9 mouse cellular contexts compared by ENCODE assay signal in genomic region chr19:6058966-6059365, GRCm38 (mm10). TPM values are rescaled to one million over a fixed set of nuclear protein-coding genes. Genes with fewer than 3 reads are reported as not detected.
DNase-seq lines count a peak whose midpoint lies in the region; ATAC-seq lines count a peak whose summit lies in the region.
"Had no signal": no experiment of that assay in that cellular context is flagged by ENCODE, and none has a peak within 500 bp of the region (broad histone marks: within the 10 kb centered on the region; RNA-seq: fewer than 3 reads in every experiment).

No protein-coding gene starts in this region.

- 84% methylated on average over 5 of the region's 5 CpGs for WGBS in embryonic facial prominence, embryonic 11.5 days
- 91% methylated on average over 5 of the region's 5 CpGs for WGBS in midbrain, embryonic 16.5 days

- H3K27me3 ChIP-seq in embryonic facial prominence, embryonic 11.5 days (ENCODE audit: control insufficient read depth, insufficient read depth, low read length), result no peaks in the 10 kb centered on the region
- no peaks in the 10 kb centered on the region for H3K27me3 ChIP-seq in midbrain, embryonic 16.5 days (ENCODE audit: control insufficient read depth, insufficient read depth, low read depth, low read length)

- H3K9ac ChIP-seq in embryonic facial prominence, embryonic 11.5 days (replicated peaks; ENCODE audit: low read length), result peak overlapping the region; percentile 87; the same call in 1 of the 2 replicates
- no peak overlapping the region for H3K9ac ChIP-seq in midbrain, embryonic 16.5 days (ENCODE audit: low read depth, low read length)

- H3K9me3 ChIP-seq in embryonic facial prominence, embryonic 11.5 days (replicated peaks; ENCODE audit: control insufficient read depth, low read length), result no peaks in the 10 kb centered on the region
- no peaks in the 10 kb centered on the region for H3K9me3 ChIP-seq in midbrain, embryonic 16.5 days (replicated peaks; ENCODE audit: control insufficient read depth, low read length, poor library complexity, severe bottlenecking)

- H3K36me3 ChIP-seq in embryonic facial prominence, embryonic 11.5 days (replicated peaks; ENCODE audit: control insufficient read depth, insufficient read depth, low read depth, low read length), result no peaks in the 10 kb centered on the region; the same call in none of the 2 replicates
- H3K36me3 ChIP-seq in midbrain, embryonic 16.5 days (ENCODE audit: control insufficient read depth, insufficient read depth, low read length), result peaks cover 7% of the 10 kb centered on the region

- H3K4me3 ChIP-seq in embryonic facial prominence, embryonic 11.5 days (ENCODE audit: low read depth, low read length), result peak overlapping the region; percentile 86
- no peak overlapping the region; the same call in 1 of the 2 replicates for H3K4me3 ChIP-seq in midbrain, embryonic 16.5 days (ENCODE audit: low read depth, low read length)

- H3K4me1 ChIP-seq in embryonic facial prominence, embryonic 11.5 days (ENCODE audit: control insufficient read depth, insufficient read depth, low read length), result peaks cover 6% of the 10 kb centered on the region
- peaks cover 38% of the 10 kb centered on the region for H3K4me1 ChIP-seq in midbrain, embryonic 16.5 days (ENCODE audit: control insufficient read depth, insufficient read depth, low read length)

- no peak overlapping the region for H3K27ac ChIP-seq in embryonic facial prominence, embryonic 11.5 days (replicated peaks; ENCODE audit: low read depth, low read length)
- H3K27ac ChIP-seq in midbrain, embryonic 16.5 days (ENCODE audit: low read length), result no peak overlapping the region

- peak; percentile 64 for DNase-seq in kidney, adult 9 months
- DNase-seq in kidney, adult 18-20 months, result no peak
- DNase-seq in embryonic facial prominence, embryonic 11.5 days (ENCODE audit: low spot score), result no peak
- peak; percentile 23 for DNase-seq in induced T-regulatory cell, adult 2 months (ENCODE audit: low read depth)
- DNase-seq in right cerebral cortex, postnatal 10 days (ENCODE audit: low spot score in 2 of 2), result no peak
- no peak for DNase-seq in left cerebral cortex, adult 18-20 months (ENCODE audit: low spot score in 2 of 2)
- DNase-seq: thymus, postnatal 25 days had no signal

- ATAC-seq in embryonic facial prominence, embryonic 11.5 days (replicated peaks; ENCODE audit: insufficient number of reproducible peaks, low FRiP score, low TSS enrichment, low read depth), result no peak
- ATAC-seq in midbrain, embryonic 16.5 days, result no peak
- no peak for ATAC-seq in activated CD4-positive, CD25-positive, alpha-beta regulatory T cell, adult 4 months

- H3K4me2 ChIP-seq in embryonic facial prominence, embryonic 11.5 days (ENCODE audit: low read depth, low read length), result peak overlapping the region; percentile 70
- H3K4me2 ChIP-seq in midbrain, embryonic 16.5 days (ENCODE audit: low read length), result peak overlapping the region; percentile 88

RNA-seq across cellular contexts. Expression of gene Fau, which starts 1.3 kb away (rescaled TPM):
- polyA plus RNA-seq in embryonic facial prominence, embryonic 11.5 days (2014; fragmentation: Nextera tagmentation; extraction: Ambion mirVana), result 773 and 801 TPM in 2 replicates
- 459 and 498 TPM in 2 replicates for polyA plus RNA-seq in midbrain, embryonic 16.5 days (2015; fragmentation: Nextera tagmentation; extraction: Ambion mirVana)
- 100 to 1,000 TPM; 717 to 762 TPM for total RNA-seq in left cerebral cortex, adult 18-20 months (2021)
- 1,000 to 10,000 TPM; 2,454 to 3,437 TPM for polyA plus RNA-seq in activated CD4-positive, CD25-positive, alpha-beta regulatory T cell, adult 4 months (2017; shearing (Covaris generic))

RNA-seq across cellular contexts. Expression of gene Mrpl49, which starts 1.4 kb away (rescaled TPM):
- polyA plus RNA-seq in embryonic facial prominence, embryonic 11.5 days (2014; fragmentation: Nextera tagmentation; extraction: Ambion mirVana), result 96.6 and 100 TPM in 2 replicates
- polyA plus RNA-seq in midbrain, embryonic 16.5 days (2015; fragmentation: Nextera tagmentation; extraction: Ambion mirVana), result 58.5 and 59.7 TPM in 2 replicates
- 10 to 100 TPM; 42.5 to 51.3 TPM for total RNA-seq in left cerebral cortex, adult 18-20 months (2021)
- 10 to 100 TPM; 31.3 to 38.5 TPM for polyA plus RNA-seq in activated CD4-positive, CD25-positive, alpha-beta regulatory T cell, adult 4 months (2017; shearing (Covaris generic))

RNA-seq across cellular contexts. Expression of gene Znhit2, which starts 2.0 kb away (rescaled TPM):
- polyA plus RNA-seq in embryonic facial prominence, embryonic 11.5 days (2014; fragmentation: Nextera tagmentation; extraction: Ambion mirVana), result 40.8 and 44.2 TPM in 2 replicates
- 28.2 and 30.2 TPM in 2 replicates for polyA plus RNA-seq in midbrain, embryonic 16.5 days (2015; fragmentation: Nextera tagmentation; extraction: Ambion mirVana)
- 10 to 100 TPM; 32.2 to 35.0 TPM for total RNA-seq in left cerebral cortex, adult 18-20 months (2021)
- polyA plus RNA-seq in activated CD4-positive, CD25-positive, alpha-beta regulatory T cell, adult 4 months (2017; shearing (Covaris generic)), result 10 to 100 TPM; 10.3 to 11.0 TPM

RNA-seq across cellular contexts. Expression of gene Tm7sf2, which starts 9.2 kb away (rescaled TPM):
- polyA plus RNA-seq in embryonic facial prominence, embryonic 11.5 days (2014; fragmentation: Nextera tagmentation; extraction: Ambion mirVana), result 26.0 and 26.3 TPM in 2 replicates
- polyA plus RNA-seq in midbrain, embryonic 16.5 days (2015; fragmentation: Nextera tagmentation; extraction: Ambion mirVana), result 55.1 and 59.0 TPM in 2 replicates
- 10 to 100 TPM; 25.1 to 25.2 TPM for total RNA-seq in left cerebral cortex, adult 18-20 months (2021)
- polyA plus RNA-seq in activated CD4-positive, CD25-positive, alpha-beta regulatory T cell, adult 4 months (2017; shearing (Covaris generic)), result 1 to 10 TPM; 5.4 to 9.2 TPM

RNA-seq across cellular contexts. Expression of gene Syvn1, which starts 12.6 kb away (rescaled TPM):
- polyA plus RNA-seq in embryonic facial prominence, embryonic 11.5 days (2014; fragmentation: Nextera tagmentation; extraction: Ambion mirVana), result 18.8 and 20.2 TPM in 2 replicates
- polyA plus RNA-seq in midbrain, embryonic 16.5 days (2015; fragmentation: Nextera tagmentation; extraction: Ambion mirVana), result 31.5 and 34.5 TPM in 2 replicates
- total RNA-seq in left cerebral cortex, adult 18-20 months (2021), result 10 to 100 TPM; 41.3 to 41.6 TPM
- 10 to 100 TPM; 12.2 to 15.7 TPM for polyA plus RNA-seq in activated CD4-positive, CD25-positive, alpha-beta regulatory T cell, adult 4 months (2017; shearing (Covaris generic))

Comparison
In these comparisons a context has a peak if more than half of its experiments do, and no peak if none do; other contexts are left out.
1. DNase-seq: peak in kidney, adult 9 months (single experiment) and induced T-regulatory cell, adult 2 months (single experiment); none in kidney, adult 18-20 months (single experiment), embryonic facial prominence, embryonic 11.5 days (single experiment), right cerebral cortex, postnatal 10 days (0 of 2) and left cerebral cortex, adult 18-20 months (0 of 2).